Mouse (Mus musculus): ENCODE results near the gene C330021F23Rik. TPM values are rescaled to one million over a fixed set of nuclear protein-coding genes. Genes with fewer than 3 reads are reported as not detected.

The C330021F23Rik gene
- total RNA-seq, 2 experiments from 2014 or later: not detected

- intact Hi-C loops (cut with DNase I): no loop called here
Observed at GRCm38 (mm10) chr8:3631478-3631875, 63.7 kb downstream of the C330021F23Rik start.

More at GRCm38 (mm10) chr8:3631478-3631875, 63.7 kb downstream of the C330021F23Rik start:
- no peak for DNase-seq

Other genes starting within 250 kb of the C330021F23Rik start
- gene A430078G23Rik, start 214.6 kb upstream of the C330021F23Rik start, total RNA-seq (2021): under 1 TPM in 1 of 2 experiments, not detected in 1; 0.28 TPM
- gene Arhgef18, start 175.0 kb upstream of the C330021F23Rik start, total RNA-seq (2021): 1 to 10 TPM; 7.9 to 9.1 TPM
- gene Pex11g, start 100.3 kb upstream of the C330021F23Rik start, total RNA-seq (2021): 1 to 10 TPM; 2.4 to 3.5 TPM
- gene Tex45, start 97.1 kb upstream of the C330021F23Rik start, total RNA-seq (2021): under 1 TPM in 1 of 2 experiments, not detected in 1; 0.15 TPM
- gene Zfp358, start 74.9 kb upstream of the C330021F23Rik start, total RNA-seq (2021): 10 to 100 TPM; 28.8 to 29.1 TPM
- 10 to 100 TPM; 21.3 to 23.0 TPM for gene Mcoln1, start 67.5 kb upstream of the C330021F23Rik start, total RNA-seq (2021)
- 10 to 100 TPM in 1 of 2 experiments, 1 to 10 TPM in 1; 8.4 to 10.4 TPM for gene Pnpla6, start 52.6 kb upstream of the C330021F23Rik start, total RNA-seq (2021)
- gene Camsap3, start 19.3 kb downstream of the C330021F23Rik start, total RNA-seq (2021): under 1 TPM; 0.36 to 0.54 TPM
- 10 to 100 TPM in 1 of 2 experiments, 1 to 10 TPM in 1; 10.0 to 10.8 TPM for gene Xab2, start 53.3 kb downstream of the C330021F23Rik start, total RNA-seq (2021)
- 10 to 100 TPM; 73.8 to 77.0 TPM for gene Pet100, start 53.6 kb downstream of the C330021F23Rik start, total RNA-seq (2021)
- not detected for gene Pcp2, start 57.6 kb downstream of the C330021F23Rik start, total RNA-seq (2021)
- 1 to 10 TPM; 2.4 to 3.0 TPM for gene Stxbp2, start 63.0 kb downstream of the C330021F23Rik start, total RNA-seq (2021)
- gene Retn, start 87.8 kb downstream of the C330021F23Rik start, total RNA-seq (2021): 1 to 10 TPM; 2.0 to 2.3 TPM
- not detected for gene Mcemp1, start 97.8 kb downstream of the C330021F23Rik start, total RNA-seq (2021)
- not detected for gene Fcor, start 104.4 kb downstream of the C330021F23Rik start, total RNA-seq (2021)
- gene Trappc5, start 108.3 kb downstream of the C330021F23Rik start, total RNA-seq (2021): 10 to 100 TPM; 16.3 to 16.8 TPM
- not detected for gene Fcer2a, start 126.2 kb downstream of the C330021F23Rik start, total RNA-seq (2021)
- not detected for gene Clec4g, start 152.7 kb downstream of the C330021F23Rik start, total RNA-seq (2021)
- gene Cd209a, start 181.0 kb downstream of the C330021F23Rik start, total RNA-seq (2021): under 1 TPM; 0.22 to 0.31 TPM